Mouse (Mus musculus): Measurements from ENCODE around the gene Fbxw2.

GRCm38 (mm10) chr2:34841706-34842105 is 15.6 kb upstream of the Fbxw2 start:
- no peak for TF ChIP-seq CTCF (conservative IDR thresholded peaks at IDR 0.05; ENCODE audit: low read length)
- TF ChIP-seq POU5F1 (IDR thresholded peaks at IDR 0.05; ENCODE audit: borderline replicate concordance, low read length) = no peak
- no peak for TF ChIP-seq NANOG (IDR thresholded peaks at IDR 0.05; ENCODE audit: borderline replicate concordance, low read length)
